Mouse (Mus musculus): ENCODE results near the gene Foxo6.
A peak's percentile ranks its signal among the peaks of the same experiment; 100 is the strongest.

Gene Foxo6

DNA sequence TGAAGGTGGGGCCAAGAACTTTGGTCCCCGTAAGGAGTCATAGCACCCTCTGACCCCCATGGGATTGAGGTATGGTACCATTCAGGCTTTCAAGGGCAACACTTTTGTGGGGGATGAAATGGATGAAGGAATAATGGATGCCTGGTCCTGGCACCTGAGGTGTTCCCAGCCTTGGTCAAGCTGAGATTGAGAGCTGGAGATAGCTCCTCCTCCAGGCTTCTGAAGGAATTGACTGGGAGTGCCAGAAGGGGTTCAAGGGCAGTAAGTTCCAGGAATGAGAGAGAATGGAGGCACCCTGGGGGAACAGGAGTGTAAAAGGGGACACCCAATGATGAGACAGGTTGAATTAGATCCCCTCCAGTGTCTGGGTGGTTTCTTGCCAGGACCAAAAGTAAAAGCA is 3.0 kb downstream of the Foxo6 start:
- DNase-seq (ENCODE audit: low spot score in 2 of 2), result no peak

- DNase-seq (ENCODE audit: low spot score in 2 of 2), result peak; percentile 57 to 72
These were observed 4.0 kb downstream of the Foxo6 start for GRCm38 (mm10) chr4:120283141-120283540.

- no peak for DNase-seq (ENCODE audit: low spot score in 2 of 2)
These were observed 4.5 kb downstream of the Foxo6 start for GRCm38 (mm10) chr4:120282568-120283091.

DNA sequence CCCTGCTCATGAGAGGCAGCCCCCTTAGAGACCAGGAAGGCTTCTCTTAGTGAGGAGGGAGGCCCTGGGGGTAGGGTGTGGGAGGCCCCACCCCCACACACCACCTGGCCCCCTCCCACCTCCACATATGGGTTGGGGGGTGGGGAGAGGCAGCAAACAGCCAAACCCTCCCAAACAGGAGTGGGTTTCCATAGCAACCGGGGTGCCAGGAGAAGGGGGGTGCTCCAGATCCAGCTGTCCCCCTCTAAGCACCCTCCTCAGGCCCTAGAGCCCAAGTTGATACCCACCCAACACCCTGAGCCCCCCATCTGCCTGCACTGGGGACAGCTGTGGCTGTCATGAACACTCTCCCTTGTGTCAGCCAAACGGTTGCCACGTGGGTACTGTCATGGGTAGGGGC is 6.1 kb downstream of the Foxo6 start:
- no peak for DNase-seq (ENCODE audit: low spot score in 2 of 2)

DNA sequence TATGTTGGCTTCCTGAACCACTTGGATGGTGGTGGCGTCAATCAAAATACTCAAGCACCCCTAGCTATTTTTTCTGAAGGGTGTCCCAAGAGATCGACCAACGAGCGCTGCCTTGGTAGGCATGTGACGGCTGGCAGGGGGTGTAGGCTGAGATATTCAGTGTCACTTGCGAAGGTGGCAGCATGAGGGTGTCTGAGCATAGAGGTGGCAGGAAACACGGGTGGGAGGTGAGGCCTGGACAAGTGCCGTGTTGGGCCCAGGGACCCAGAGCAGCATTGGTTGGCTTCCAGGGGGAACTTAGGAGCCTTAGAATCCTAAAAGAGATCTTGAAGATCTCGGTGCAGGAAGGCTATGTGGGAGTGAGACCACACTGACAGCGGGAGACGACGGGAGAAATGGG is 6.7 kb downstream of the Foxo6 start:
- no peak for DNase-seq (ENCODE audit: low spot score in 2 of 2)

DNA sequence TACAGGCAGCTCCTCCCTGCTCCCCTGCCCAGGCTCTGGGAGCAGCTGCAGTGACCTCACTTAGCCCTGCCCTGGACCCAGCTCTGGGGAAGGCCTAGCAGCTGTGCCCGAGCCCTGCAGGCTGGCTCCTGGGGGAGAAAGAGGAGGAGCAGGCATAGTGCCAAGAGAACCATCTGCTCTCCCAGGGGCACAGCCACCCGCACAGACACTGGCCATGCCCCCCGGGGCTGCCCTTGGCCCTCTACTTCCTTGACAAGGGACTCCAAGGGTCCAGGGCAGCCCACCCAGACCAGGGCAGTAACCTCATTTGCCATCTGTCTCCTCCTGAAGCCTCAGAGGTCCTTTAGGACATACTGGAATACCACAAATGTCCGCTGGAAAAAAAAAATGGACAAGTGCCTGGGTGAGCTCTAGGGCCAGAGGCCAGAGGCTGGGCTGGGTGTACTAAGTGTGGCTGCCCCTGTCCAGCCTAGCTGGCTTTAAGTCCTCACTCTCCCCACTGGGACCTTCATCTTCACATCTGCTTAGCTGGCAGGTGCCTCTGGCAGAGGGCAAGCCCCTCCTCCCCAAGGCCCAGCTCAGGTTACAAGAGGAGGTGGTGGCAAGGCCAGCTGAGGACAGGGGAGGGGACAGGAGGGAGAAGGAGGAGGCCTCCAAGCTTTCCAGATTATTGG is 9.8 kb downstream of the Foxo6 start:
- DNase-seq (ENCODE audit: low spot score in 2 of 2), result no peak

GRCm38 (mm10) chr4:120275487-120275886 is 11.7 kb downstream of the Foxo6 start:
- no peak for DNase-seq (ENCODE audit: low spot score in 2 of 2)

DNA sequence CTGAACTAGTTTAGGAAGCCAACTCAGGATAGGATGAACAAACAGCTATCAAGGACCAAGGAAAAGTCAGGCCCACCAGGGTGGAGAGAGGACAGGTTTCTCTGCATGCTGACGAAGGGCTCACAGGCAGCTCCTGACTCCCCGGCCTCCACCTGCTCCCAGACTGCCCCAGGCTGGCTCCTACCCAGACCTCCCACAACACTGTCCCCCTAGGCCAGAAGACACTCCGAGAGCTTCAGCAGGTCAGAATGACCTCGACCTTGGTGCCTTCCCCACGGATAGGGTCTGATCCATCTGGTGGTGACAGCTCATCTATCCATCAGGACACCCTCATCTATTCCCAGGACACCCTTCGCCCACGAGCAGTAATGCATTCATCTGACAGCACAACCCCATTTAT is 13.6 kb downstream of the Foxo6 start:
- no peak for DNase-seq (ENCODE audit: low spot score in 2 of 2)

DNA sequence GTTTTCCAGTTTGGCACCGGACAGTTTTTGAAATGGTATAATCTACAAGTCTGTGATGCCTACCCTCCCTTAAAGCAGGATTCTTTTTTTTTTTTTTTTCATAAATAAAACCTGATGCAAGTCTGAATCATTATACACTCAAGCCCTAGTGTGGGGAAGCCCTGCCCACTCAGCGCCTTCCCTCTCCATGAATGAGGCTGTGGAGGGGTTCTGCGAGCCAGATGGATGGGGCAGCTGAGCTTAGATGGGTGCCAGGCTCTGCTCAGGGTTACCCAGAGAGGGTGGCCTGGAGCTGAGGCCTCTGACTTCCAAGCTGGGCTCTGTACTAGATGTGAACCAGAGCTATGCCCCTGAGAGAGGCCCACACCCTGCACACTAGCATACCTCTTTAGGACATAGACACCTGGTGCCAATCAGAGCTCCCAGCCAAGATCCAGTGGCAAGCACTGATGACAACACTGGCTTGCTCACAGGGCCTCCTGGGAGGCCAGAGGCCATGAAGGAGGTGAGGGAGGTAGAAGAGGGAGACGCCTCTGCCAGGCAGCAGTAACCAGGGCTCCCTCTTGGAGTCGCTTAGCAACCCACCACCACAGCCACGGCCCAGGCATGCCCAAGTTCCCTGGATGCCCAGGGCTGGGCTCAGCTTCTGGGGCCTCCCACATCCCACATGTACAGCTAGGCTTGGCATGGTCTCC is 15.1 kb downstream of the Foxo6 start:
- no peak for DNase-seq (ENCODE audit: low spot score in 2 of 2)

GRCm38 (mm10) chr4:120271208-120271607 is 15.9 kb downstream of the Foxo6 start:
- no peak for DNase-seq (ENCODE audit: low spot score in 2 of 2)

DNA sequence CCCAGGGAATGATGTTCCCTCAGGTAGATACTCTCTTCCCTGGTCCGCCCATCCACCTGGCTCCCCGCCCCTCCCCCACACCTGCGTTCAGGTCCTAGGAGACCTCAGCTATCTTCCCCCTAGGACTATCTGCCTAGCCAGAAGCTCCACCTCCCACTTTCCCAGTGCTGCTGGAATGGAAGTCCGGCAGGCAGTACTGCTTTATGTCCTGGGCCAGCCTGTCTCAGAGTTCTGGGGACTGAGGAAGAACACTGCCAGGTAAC is 16.3 kb downstream of the Foxo6 start:
- no peak for DNase-seq (ENCODE audit: low spot score in 2 of 2)

DNA sequence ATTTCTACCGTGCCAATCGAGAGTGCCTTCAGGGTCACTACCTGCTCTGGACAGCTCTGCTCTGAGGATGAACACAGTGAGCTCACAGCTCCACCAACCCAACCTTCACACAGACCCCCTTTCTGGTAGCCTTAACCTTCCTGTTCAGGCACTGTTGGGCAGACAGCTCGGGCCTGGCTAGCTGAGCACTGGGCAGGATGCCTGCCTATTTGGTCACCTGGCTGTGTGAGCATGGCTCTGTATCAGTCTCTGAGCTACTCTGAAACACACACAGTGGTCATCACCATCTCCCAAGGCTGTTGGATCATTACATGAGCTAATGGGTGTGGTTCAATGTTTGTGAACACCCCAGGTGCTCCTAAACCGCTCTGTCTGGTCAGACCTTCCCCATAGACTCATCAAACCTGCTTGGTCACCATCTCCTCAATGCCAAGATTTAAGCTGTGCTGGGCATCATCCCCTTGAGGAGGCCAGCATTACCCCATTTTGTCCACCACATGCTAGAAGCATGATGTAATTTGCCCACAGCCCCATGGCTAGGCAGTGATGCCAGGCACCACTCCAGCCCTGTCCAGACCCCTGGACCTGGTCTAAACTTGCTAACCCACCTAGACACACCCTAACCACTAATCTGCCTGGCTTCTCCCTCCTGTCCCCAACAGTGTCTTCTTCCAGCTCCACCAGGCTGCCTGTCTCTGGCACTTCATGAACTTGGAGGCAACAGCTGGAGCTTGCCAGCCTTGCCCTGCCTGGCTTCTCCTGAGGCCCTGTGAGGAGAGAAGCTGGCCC is 16.8 kb downstream of the Foxo6 start:
- no peak for DNase-seq (ENCODE audit: low spot score in 2 of 2)

DNA sequence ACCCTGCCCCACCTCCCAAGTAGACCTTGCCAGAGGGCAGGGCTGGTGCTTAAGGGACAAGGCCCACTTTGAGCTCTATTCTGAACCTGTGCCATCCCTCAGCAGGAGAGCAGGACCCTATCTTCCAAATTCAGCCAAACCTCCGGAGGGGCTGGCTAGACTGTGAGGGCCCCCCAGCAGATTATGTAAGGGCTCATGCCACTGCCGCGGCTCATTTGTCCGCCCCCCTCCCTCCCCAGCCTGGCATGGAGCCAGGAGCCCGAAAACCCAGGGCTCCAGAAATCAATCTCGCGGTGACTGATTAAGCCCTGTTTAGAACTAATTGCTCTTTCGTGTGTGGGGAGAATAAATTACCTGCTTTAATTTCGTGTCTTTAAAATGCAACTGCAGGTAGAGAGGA is 17.7 kb downstream of the Foxo6 start:
- no peak for DNase-seq (ENCODE audit: low spot score in 2 of 2)

- DNase-seq (ENCODE audit: low spot score in 2 of 2), result no peak
These were observed 18.7 kb downstream of the Foxo6 start for GRCm38 (mm10) chr4:120268214-120269061.

DNA sequence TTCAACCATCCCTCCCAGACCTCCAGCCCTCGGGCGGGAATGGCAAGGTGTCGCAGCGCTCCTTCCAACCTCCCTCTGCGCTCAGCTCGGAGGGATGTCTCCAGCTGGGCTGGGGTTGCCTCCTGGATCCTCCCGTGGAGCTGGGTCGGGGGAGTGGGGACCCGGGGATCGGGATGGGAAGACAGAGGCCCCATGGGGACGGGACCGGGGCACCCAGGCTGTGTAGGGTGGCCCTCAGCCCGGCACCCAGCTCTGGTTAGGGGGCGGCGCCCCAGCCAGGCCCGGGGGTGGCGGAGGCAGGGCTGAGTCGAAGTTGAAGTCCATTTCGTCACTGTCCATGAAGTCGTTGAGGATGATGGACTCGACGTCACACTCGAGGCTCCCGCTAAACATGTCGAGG is 19.5 kb downstream of the Foxo6 start:
- DNase-seq (ENCODE audit: low spot score in 2 of 2), result no peak

DNA sequence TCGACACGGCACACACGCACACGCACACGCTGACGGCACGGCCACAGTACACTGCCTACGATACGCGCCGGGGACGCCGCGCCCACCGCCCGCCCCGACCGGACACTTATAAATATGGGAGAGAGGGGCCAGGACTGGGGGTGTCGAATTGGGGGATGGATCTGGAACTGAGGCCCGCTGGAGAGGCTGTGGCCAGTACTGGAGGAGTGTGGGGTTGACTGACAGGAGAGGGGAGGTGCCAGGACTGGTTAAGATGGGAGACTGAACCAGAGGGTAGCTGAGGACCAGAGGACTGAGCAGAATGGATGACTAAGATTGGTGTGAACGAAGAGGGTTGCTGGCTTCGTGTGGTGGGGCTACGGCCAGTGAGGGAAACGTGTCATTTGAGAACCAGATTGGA is 20.0 kb downstream of the Foxo6 start:
- no peak for DNase-seq (ENCODE audit: low spot score in 2 of 2)

- DNase-seq (ENCODE audit: low spot score in 2 of 2), result no peak
These were observed 23.0 kb downstream of the Foxo6 start for GRCm38 (mm10) chr4:120264105-120264504.

DNA sequence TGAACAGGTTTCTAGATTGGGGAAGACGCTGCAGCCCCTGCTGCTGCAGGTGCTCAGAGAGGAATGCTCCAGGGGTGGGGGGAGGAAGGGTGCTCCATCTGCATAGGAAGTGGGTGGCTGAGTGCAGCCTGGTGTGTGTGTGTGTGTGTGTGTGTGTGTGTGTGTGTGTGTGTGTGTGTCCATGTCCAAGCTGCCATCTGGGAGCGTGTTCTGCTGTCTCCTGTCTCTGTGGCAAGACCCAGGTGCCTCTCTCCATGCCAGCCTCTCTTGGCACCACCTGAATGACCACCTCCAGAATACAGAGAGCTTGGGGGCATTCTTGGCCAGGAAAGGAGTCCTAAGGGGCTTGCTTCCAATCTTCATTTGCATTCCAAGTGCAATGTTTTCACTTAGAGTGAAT is 24.4 kb downstream of the Foxo6 start:
- DNase-seq (ENCODE audit: low spot score in 2 of 2), result no peak

DNA sequence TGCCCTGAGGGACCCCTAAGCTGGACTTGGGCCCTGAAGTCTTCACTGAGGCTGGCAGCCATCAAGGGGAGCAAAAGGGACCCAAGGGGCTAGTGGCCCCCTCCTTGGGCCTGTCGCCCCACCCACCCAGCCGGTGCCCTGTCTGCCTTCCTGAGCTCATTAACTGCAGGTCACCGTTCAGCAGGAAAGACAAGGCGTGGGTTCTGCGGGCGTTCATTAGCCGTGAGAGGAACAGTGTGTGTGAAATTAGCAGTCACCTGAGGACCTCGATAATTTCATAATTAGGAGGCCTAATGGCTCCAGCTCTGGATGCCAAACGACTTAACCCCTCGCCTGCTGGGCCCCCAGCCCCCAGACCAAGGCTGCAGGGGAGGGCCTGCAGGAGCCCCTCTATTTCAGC is 24.9 kb downstream of the Foxo6 start:
- DNase-seq (ENCODE audit: low spot score in 2 of 2), result no peak

DNA sequence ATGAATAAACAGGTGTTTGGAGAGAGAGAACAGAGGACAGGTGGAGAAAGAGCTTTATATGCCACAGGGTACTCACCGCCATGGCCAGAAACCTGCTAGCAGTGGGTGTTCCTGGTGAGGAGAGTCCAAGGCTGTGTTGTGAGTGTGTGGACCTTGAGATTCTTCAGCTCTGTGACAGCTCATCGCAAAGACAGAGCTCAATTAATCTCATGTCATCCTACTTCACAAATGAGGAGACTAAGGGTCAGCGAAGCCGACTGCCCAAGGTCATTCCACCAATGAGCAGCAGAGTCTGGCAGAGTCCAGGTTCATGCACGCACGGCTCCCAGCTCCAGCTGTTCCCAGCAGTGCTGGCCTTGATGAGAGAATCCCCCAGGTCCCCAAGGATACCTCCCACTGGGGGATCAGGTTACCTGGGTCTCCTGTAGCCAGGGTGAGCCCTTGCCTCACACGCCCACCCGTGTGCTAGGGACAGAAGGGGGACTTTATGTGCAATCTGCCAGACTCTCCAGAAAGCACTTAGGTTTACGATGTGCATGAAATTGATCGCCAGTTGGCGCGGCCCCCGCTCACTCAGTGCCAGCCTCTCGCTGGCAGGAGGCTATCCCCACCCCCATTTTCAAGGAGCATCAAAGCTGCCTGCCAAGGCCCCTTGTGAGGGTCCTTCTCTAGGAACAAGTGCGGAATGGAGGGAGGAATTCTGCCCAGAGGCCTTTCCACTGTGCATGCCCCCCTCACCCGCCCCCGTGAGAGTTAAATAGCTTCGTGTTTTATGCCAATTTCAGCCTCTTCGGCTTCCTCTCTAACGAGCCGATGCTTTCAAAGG is 27.6 kb downstream of the Foxo6 start:
- no peak for DNase-seq (ENCODE audit: low spot score in 2 of 2)

GRCm38 (mm10) chr4:120248800-120249261 is 38.3 kb downstream of the Foxo6 start:
- no peak for DNase-seq (ENCODE audit: low spot score in 2 of 2)
